Mouse (Mus musculus) CH12.LX (cell line): ENCODE results near the gene Sema3b. TPM values are rescaled to one million over a fixed set of nuclear protein-coding genes. Genes with fewer than 3 reads are reported as not detected.

ENCODE experiments used
- DNase-seq: peaks from one replicate; pipeline ENCODE4 v3.0.0-alpha.2; 2013; ENCODE audit errors: extremely low read depth
- H3K27ac ChIP-seq: 2 replicates; pipeline ENCODE4 v1.5.1; 2012; ENCODE audit warnings: low read depth, mild to moderate bottlenecking, control low read depth, moderate library complexity; ENCODE audit not compliant: insufficient read depth
- H3K27me3 ChIP-seq: replicated peaks from 2 replicates; pipeline ENCODE3; 2012; ENCODE audit warnings: inconsistent platforms
- H3K36me3 ChIP-seq, 2 experiments: replicated peaks in 1 of 2; 2 replicates each; pipeline versions ENCODE3 to v1.6.1; 2012; ENCODE audit warnings: inconsistent platforms in 1 of 2, low read length in 1 of 2, mild to moderate bottlenecking in 1 of 2, mixed read lengths in 1 of 2, moderate library complexity in 1 of 2; ENCODE audit not compliant: control insufficient read depth in 1 of 2, insufficient read depth in 1 of 2
- H3K4me1 ChIP-seq, 2 experiments: 2 replicates each; pipeline ENCODE4 v1.6.1; 2012; ENCODE audit warnings: inconsistent platforms in 1 of 2, moderate library complexity in 1 of 2; ENCODE audit not compliant: insufficient read depth in 2 of 2, control insufficient read depth in 1 of 2
- H3K4me2 ChIP-seq: 2 replicates; pipeline ENCODE4 v1.6.1; 2012; ENCODE audit warnings: low read depth, mild to moderate bottlenecking, control low read depth; ENCODE audit not compliant: poor library complexity, insufficient read depth, severe bottlenecking
- H3K4me3 ChIP-seq, 3 experiments: fragments of 150-350 bp in 1 of 3; sonication (generic) in 1 of 3; replicated peaks in 1 of 3; 2 replicates each; pipeline versions ENCODE3 to v1.5.1; 2011 to 2012; ENCODE audit warnings: low read depth in 2 of 3, low read length in 2 of 3, mild to moderate bottlenecking in 2 of 3, moderate library complexity in 2 of 3, control low read depth in 1 of 3, improper control_type of control experiment in 1 of 3, inconsistent platforms in 1 of 3, mixed read lengths in 1 of 3; ENCODE audit not compliant: poor library complexity in 1 of 3
- H3K79me2 ChIP-seq: replicated peaks from 2 replicates; pipeline ENCODE4 v1.6.1; 2012; ENCODE audit warnings: mild to moderate bottlenecking, moderate library complexity; ENCODE audit not compliant: control insufficient read depth, poor library complexity, insufficient read depth, severe bottlenecking; ENCODE audit errors: extremely low read depth
- H3K9ac ChIP-seq: 2 replicates; pipeline ENCODE4 v1.6.1; 2012; ENCODE audit warnings: low read depth, mild to moderate bottlenecking, control low read depth, moderate library complexity; ENCODE audit not compliant: insufficient read depth
- H3K9me3 ChIP-seq: replicated peaks from 2 replicates; pipeline ENCODE3; 2012; ENCODE audit warnings: low read length, inconsistent platforms, mixed read lengths
- CHD1 ChIP-seq: IDR thresholded peaks from 2 replicates; pipeline ENCODE4 v1.6.1; 2012; ENCODE audit warnings: low read depth, low read length, improper control_type of control experiment, inconsistent platforms
- CHD2 ChIP-seq: IDR thresholded peaks from 2 replicates; pipeline ENCODE4 v1.6.1; 2011; ENCODE audit warnings: low read length, improper control_type of control experiment
- CTCF ChIP-seq, 2 experiments: IDR thresholded peaks in 1 of 2; conservative IDR thresholded peaks in 1 of 2; 2 replicates each; pipeline ENCODE4 v1.5.1; 2011 to 2012; ENCODE audit warnings: low read depth in 2 of 2, low read length in 2 of 2, improper control_type of control experiment in 1 of 2, inconsistent platforms in 1 of 2, mild to moderate bottlenecking in 1 of 2, moderate library complexity in 1 of 2
- EP300 ChIP-seq: IDR thresholded peaks from 2 replicates; pipeline ENCODE4 v1.6.1; 2011; ENCODE audit warnings: low read length, improper control_type of control experiment
- ETS1 ChIP-seq: conservative IDR thresholded peaks from 2 replicates; pipeline ENCODE4 v1.6.1; 2012; ENCODE audit warnings: low read depth, mild to moderate bottlenecking, inconsistent platforms, low read length, improper control_type of control experiment, moderate library complexity
- HCFC1 ChIP-seq: IDR thresholded peaks from 2 replicates; pipeline ENCODE4 v1.6.1; 2012; ENCODE audit warnings: low read depth, mild to moderate bottlenecking, inconsistent platforms, low read length, improper control_type of control experiment
- IRF4 ChIP-seq: IDR thresholded peaks from 2 replicates; pipeline ENCODE4 v1.6.1; 2014; ENCODE audit warnings: low read depth, mild to moderate bottlenecking, inconsistent platforms, low read length, improper control_type of control experiment
- JUND ChIP-seq: conservative IDR thresholded peaks from 2 replicates; pipeline ENCODE4 v1.6.1; 2011; ENCODE audit warnings: low read depth, low read length, improper control_type of control experiment
- MAX ChIP-seq: IDR thresholded peaks from 2 replicates; pipeline ENCODE4 v1.6.1; 2011; ENCODE audit warnings: low read length, improper control_type of control experiment
- MAZ ChIP-seq: IDR thresholded peaks from 2 replicates; pipeline ENCODE4 v1.6.1; 2012; ENCODE audit warnings: low read depth, mild to moderate bottlenecking, inconsistent platforms, low read length, improper control_type of control experiment, moderate library complexity
- MEF2A ChIP-seq: IDR thresholded peaks from 2 replicates; pipeline ENCODE4 v1.6.1; 2014; ENCODE audit warnings: low read depth, mild to moderate bottlenecking, inconsistent platforms, low read length, improper control_type of control experiment, borderline replicate concordance
- MYC ChIP-seq: IDR thresholded peaks from 2 replicates; pipeline ENCODE4 v1.6.1; 2011; ENCODE audit warnings: low read depth, mild to moderate bottlenecking, improper control_type of control experiment, low read length
- PAX5 ChIP-seq: IDR thresholded peaks from 2 replicates; pipeline ENCODE4 v1.6.1; 2012; ENCODE audit warnings: low read length, inconsistent platforms, mixed read lengths
- POLR2A ChIP-seq: IDR thresholded peaks from 2 replicates; pipeline ENCODE4 v1.6.1; 2011; ENCODE audit warnings: low read depth, mild to moderate bottlenecking, improper control_type of control experiment, low read length
- POLR2AphosphoS2 ChIP-seq: IDR thresholded peaks from 2 replicates; pipeline ENCODE4 v1.6.1; 2011; ENCODE audit warnings: low read depth, low read length, improper control_type of control experiment
- RCOR1 ChIP-seq: conservative IDR thresholded peaks from 2 replicates; pipeline ENCODE4 v1.6.1; 2012; ENCODE audit warnings: low read depth, mild to moderate bottlenecking, inconsistent platforms, low read length, improper control_type of control experiment
- SIN3A ChIP-seq: IDR thresholded peaks from 2 replicates; pipeline ENCODE4 v1.6.1; 2012; ENCODE audit warnings: low read length, improper control_type of control experiment, inconsistent platforms
- SMC3 ChIP-seq: IDR thresholded peaks from 2 replicates; pipeline ENCODE4 v1.6.1; 2011; ENCODE audit warnings: low read depth, low read length, improper control_type of control experiment
- TBP ChIP-seq: conservative IDR thresholded peaks from 2 replicates; pipeline ENCODE4 v1.6.1; 2011; ENCODE audit warnings: low read depth, low read length, improper control_type of control experiment
- TCF12 ChIP-seq: IDR thresholded peaks from 2 replicates; pipeline ENCODE4 v1.6.1; 2014; ENCODE audit warnings: low read depth, mild to moderate bottlenecking, inconsistent platforms, low read length, improper control_type of control experiment
- USF1 ChIP-seq: IDR thresholded peaks from 2 replicates; pipeline ENCODE4 v1.6.1; 2014; ENCODE audit warnings: low read depth, mild to moderate bottlenecking, inconsistent platforms, low read length, improper control_type of control experiment
- ZMIZ1 ChIP-seq: IDR thresholded peaks from 2 replicates; pipeline ENCODE4 v1.6.1; 2012; ENCODE audit warnings: low read depth, mild to moderate bottlenecking, inconsistent platforms, low read length, improper control_type of control experiment
- ZNF384 ChIP-seq: IDR thresholded peaks from 2 replicates; pipeline ENCODE4 v1.6.1; 2012; ENCODE audit warnings: low read depth, low read length, improper control_type of control experiment, inconsistent platforms
- dilution Hi-C: fragments of 300-500 bp; cut with MboI; formaldehyde crosslinking; loops from 2 replicates; pipeline ENCODE4 v1.14.3; 2020; ENCODE audit warnings: low sequenced_read_pairs; ENCODE audit not compliant: extremely low pct_unique_long_range_greater_than_20kb, extremely low pct_ligation_motif_present
- in situ Hi-C: fragments of 300-500 bp; cut with MboI; formaldehyde crosslinking; loops from 3 replicates; pipeline ENCODE4 v1.14.3; 2019; ENCODE audit warnings: low sequenced_read_pairs, low pct_ligation_motif_present, low pct_unique_long_range_greater_than_20kb, mixed read lengths
- polyA plus RNA-seq: library from polyadenylated mRNA; unstranded; fragments of >175 nt; gene quantifications from 2 replicates; pipeline ENCODE4 v1.2.1, GENCODE M21; 2012; ENCODE audit warnings: low read depth; ENCODE audit not compliant: insufficient read length
- total RNA-seq, 2 experiments: library from RNA; depleted of rRNA; stranded (reverse); fragments of 300-350 nt in 1 of 2; fragments of >200 nt in 1 of 2; gene quantifications; 2 replicates each; pipeline ENCODE4 v1.2.3; 2012 to 2014

The Sema3b gene
- total and polyA plus RNA-seq, 3 experiments = 4.3 to 11.6 (median 8.0) TPM

- in situ Hi-C loops (no loop called here), dilution Hi-C loops (no loop called here)
- no peak overlapping the region for H3K9ac ChIP-seq
- no peak for DNase-seq
- no peak overlapping the region for H3K27ac ChIP-seq
- peaks cover 3 to 4% of the 10 kb centered on the region in 2 experiments; a peak in 2 of 4 replicates for H3K4me1 ChIP-seq
- no peaks in the 10 kb centered on the region for H3K9me3 ChIP-seq
- no peaks in the 10 kb centered on the region for H3K79me2 ChIP-seq
- TF ChIP-seq HCFC1 (no peak), EP300 (no peak), ZMIZ1 (no peak), CHD1 (no peak), MAX (no peak), POLR2AphosphoS2 (no peak), TCF12 (no peak)
- no peaks in the 10 kb centered on the region for H3K36me3 ChIP-seq
- no peak overlapping the region for H3K4me2 ChIP-seq
- peaks cover 55% of the 10 kb centered on the region for H3K27me3 ChIP-seq
- H3K4me3 ChIP-seq = no peak overlapping the region
These were observed 41.2 kb upstream of the Sema3b start for GRCm38 (mm10) chr9:107650225-107650624.

GRCm38 (mm10) chr9:107648767-107649166, 39.7 kb upstream of the Sema3b start:
- Histone ChIP-seq H3K27ac (no peak overlapping the region), H3K79me2 (no peaks in the 10 kb centered on the region), H3K36me3 (no peaks in the 10 kb centered on the region), H3K9ac (no peak overlapping the region), H3K27me3 (peaks cover 49% of the 10 kb centered on the region), H3K4me2 (no peak overlapping the region), H3K4me1 (peaks cover 0 to 13% of the 10 kb centered on the region in 2 experiments; a peak in 2 of 4 replicates), H3K9me3 (no peaks in the 10 kb centered on the region), H3K4me3 (no peak overlapping the region)
- TF ChIP-seq CHD1 (no peak), ETS1 (no peak), IRF4 (no peak), MEF2A (no peak), CTCF (conservative IDR thresholded peaks at IDR 0.05 in 1 of 2, IDR thresholded peaks at IDR 0.05 in 1 of 2; ENCODE audit: low read depth in 2 of 2, low read length in 2 of 2) (no peak), PAX5 (no peak), CHD2 (no peak), SMC3 (no peak), SIN3A (no peak)
- dilution Hi-C loops (no loop called here), in situ Hi-C loops (no loop called here)
- no peak for DNase-seq

GRCm38 (mm10) chr9:107646975-107647374, 37.9 kb upstream of the Sema3b start:
- DNase-seq = no peak
- Histone ChIP-seq H3K36me3 (no peaks in the 10 kb centered on the region), H3K27me3 (peaks cover 39% of the 10 kb centered on the region), H3K4me2 (no peak overlapping the region), H3K27ac (no peak overlapping the region), H3K4me3 (no peak overlapping the region), H3K9me3 (no peaks in the 10 kb centered on the region), H3K9ac (no peak overlapping the region), H3K4me1 (peaks cover 0 to 17% of the 10 kb centered on the region in 2 experiments; a peak in 2 of 4 replicates), H3K79me2 (no peaks in the 10 kb centered on the region)
- in situ Hi-C loops (no loop called here), dilution Hi-C loops (no loop called here)
- TF ChIP-seq TBP = peak; percentile 65; the same call in 1 of the 2 replicates
- TF ChIP-seq CTCF (conservative IDR thresholded peaks at IDR 0.05 in 1 of 2, IDR thresholded peaks at IDR 0.05 in 1 of 2; ENCODE audit: low read depth in 2 of 2, low read length in 2 of 2) = peak in 1 of 2 experiments; percentile 31; a peak in 2 of 4 replicates
- no peak for TF ChIP-seq IRF4
- no peak for TF ChIP-seq JUND
- no peak for TF ChIP-seq ETS1
- TF ChIP-seq RCOR1 = no peak
- no peak for TF ChIP-seq MYC
- TF ChIP-seq USF1 = no peak
- no peak for TF ChIP-seq MAZ
- TF ChIP-seq POLR2A = no peak
- TF ChIP-seq HCFC1 = no peak
- peak; percentile 89 for TF ChIP-seq ZNF384
